Mouse (Mus musculus): Measurements from ENCODE around the gene Ripor2.

DNA sequence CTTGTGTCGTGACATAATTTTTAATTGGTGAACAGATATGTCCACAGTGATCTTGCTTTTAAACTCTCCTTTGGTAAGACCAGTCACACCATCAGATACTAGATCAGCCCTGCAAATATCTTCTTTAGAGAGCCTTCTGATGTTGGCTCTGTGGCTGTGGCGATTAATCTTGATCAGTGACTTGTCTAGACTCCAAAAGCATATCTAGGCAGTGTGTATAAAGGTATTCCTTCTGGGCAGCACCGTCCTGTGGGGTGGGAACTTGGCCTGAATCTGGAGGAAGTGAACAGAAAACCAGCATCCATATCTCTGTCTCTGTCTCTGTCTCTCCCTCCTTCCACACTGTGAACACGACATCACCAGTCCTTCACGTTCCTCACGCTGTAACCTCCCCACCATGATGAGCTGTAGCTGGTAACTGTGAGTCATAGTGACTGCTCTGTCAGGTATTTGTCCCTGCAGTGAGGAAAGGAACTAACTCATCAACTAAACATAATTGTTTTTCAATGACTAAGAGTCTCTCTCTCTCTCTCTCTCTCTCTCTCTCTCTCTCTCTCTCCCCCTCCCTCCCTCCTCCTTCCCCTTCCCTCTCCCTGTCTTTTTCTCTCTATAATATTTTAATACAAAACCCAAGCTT is 45.3 kb upstream of the Ripor2 start:
- TF ChIP-seq GATA1 (IDR thresholded peaks at IDR 0.05; ENCODE audit: low read length): no peak
- TF ChIP-seq TAL1 (IDR thresholded peaks at IDR 0.05; ENCODE audit: low read length): no peak

Data from erythroblast, embryonic 14.5 days (primary cell).